Mouse (Mus musculus) skeletal muscle tissue, adult 2 months (tissue): ENCODE measurements around the gene Cacna1g.

Experiments
- DNase-seq: peaks from one replicate; pipeline ENCODE4 v3.0.0-alpha.2; 2012; ENCODE audit warnings: low read depth, low spot score

Cacna1g gene

GRCm38 (mm10) chr11:94473707-94474543 is at the start of gene Cacna1g:
Cacna1g (minus strand) TSS chr11:94474198.
- DNase-seq, result peak; percentile 65

- DNase-seq, result no peak
These were observed 47.3 kb upstream of the Cacna1g start, which contains the start of gene Mycbpap for GRCm38 (mm10) chr11:94521219-94521843. Mycbpap (minus strand) TSS chr11:94521742.

- no peak for DNase-seq
These were observed 39.5 kb upstream of the Cacna1g start for GRCm38 (mm10) chr11:94513452-94513851.

GRCm38 (mm10) chr11:94508976-94509375 is 35.0 kb upstream of the Cacna1g start:
- DNase-seq, result no peak

GRCm38 (mm10) chr11:94501482-94501881 is 27.5 kb upstream of the Cacna1g start:
- no peak for DNase-seq

GRCm38 (mm10) chr11:94500362-94500761 is 26.4 kb upstream of the Cacna1g start:
- DNase-seq, result no peak

GRCm38 (mm10) chr11:94499661-94500152 is 25.7 kb upstream of the Cacna1g start, which contains the start of gene Epn3:
Epn3 (minus strand) TSS chr11:94499974.
- DNase-seq, result no peak

GRCm38 (mm10) chr11:94499035-94499434 is 25.0 kb upstream of the Cacna1g start:
- DNase-seq, result no peak

- no peak for DNase-seq
These were observed 24.3 kb upstream of the Cacna1g start for GRCm38 (mm10) chr11:94498093-94498996.

GRCm38 (mm10) chr11:94495415-94495814 is 21.4 kb upstream of the Cacna1g start:
- DNase-seq, result no peak

- no peak for DNase-seq
These were observed 17.7 kb upstream of the Cacna1g start for GRCm38 (mm10) chr11:94491749-94492099.

GRCm38 (mm10) chr11:94491035-94491748 is 17.2 kb upstream of the Cacna1g start:
- no peak for DNase-seq

GRCm38 (mm10) chr11:94489745-94490144 is 15.7 kb upstream of the Cacna1g start:
- DNase-seq, result no peak

GRCm38 (mm10) chr11:94488767-94489533 is 15.0 kb upstream of the Cacna1g start:
- DNase-seq, result no peak

- peak; percentile 30 for DNase-seq
These were observed 12.0 kb upstream of the Cacna1g start, which contains the start of gene Spata20 for GRCm38 (mm10) chr11:94486001-94486400. Spata20 (minus strand) TSS chr11:94486179.

- no peak for DNase-seq
These were observed 11.2 kb upstream of the Cacna1g start for GRCm38 (mm10) chr11:94485223-94485622.

- no peak for DNase-seq
These were observed 10.6 kb upstream of the Cacna1g start for GRCm38 (mm10) chr11:94484636-94485035.

GRCm38 (mm10) chr11:94483921-94484320 is 9.9 kb upstream of the Cacna1g start:
- no peak for DNase-seq

- DNase-seq, result no peak
These were observed 9.4 kb upstream of the Cacna1g start for GRCm38 (mm10) chr11:94483436-94483835.

GRCm38 (mm10) chr11:94482738-94483137 is 8.7 kb upstream of the Cacna1g start:
- DNase-seq, result no peak
